Mouse (Mus musculus) megakaryocyte-erythroid progenitor cell, adult 5-6 weeks (primary cell): ENCODE data around the gene Atxn1. TPM values are rescaled to one million over a fixed set of nuclear protein-coding genes. Genes with fewer than 3 reads are reported as not detected.
A peak's percentile ranks its signal among the peaks of the same experiment; 100 is the strongest.

Experiments
- ATAC-seq: replicated peaks from 2 replicates; pipeline ENCODE4 v1.8.0; 2016; ENCODE audit warnings: mild to moderate bottlenecking, inconsistent platforms; ENCODE audit not compliant: severe bottlenecking, poor library complexity, low FRiP score, low TSS enrichment
- total RNA-seq, 2 experiments: library from RNA; stranded (forward) in 1 of 2; stranded (reverse) in 1 of 2; fragments of 200-1000, 215-1000 nt in 1 of 2; fragments of >200 nt in 1 of 2; fragmentation: Nextera tagmentation in 1 of 2; gene quantifications; 2 replicates each; pipeline ENCODE4 v1.2.3; 2014 to 2017

Atxn1 gene
- total RNA-seq, 2 experiments from 2014 or later: 6.3 to 23.3 TPM

- ATAC-seq: no peak
Observed at GRCm38 (mm10) chr13:45874196-45874595, 90.6 kb downstream of the Atxn1 start.

GRCm38 (mm10) chr13:45872966-45873365, 91.8 kb downstream of the Atxn1 start:
- ATAC-seq: no peak

- ATAC-seq: peak; percentile 56
Observed at GRCm38 (mm10) chr13:45872041-45872746, 92.6 kb downstream of the Atxn1 start.

GRCm38 (mm10) chr13:45871554-45871953, 93.3 kb downstream of the Atxn1 start:
- ATAC-seq: no peak

- no peak for ATAC-seq
Observed at GRCm38 (mm10) chr13:45868886-45869285, 95.9 kb downstream of the Atxn1 start.

- ATAC-seq: peak; percentile 73
Observed at GRCm38 (mm10) chr13:45867273-45867672, 97.5 kb downstream of the Atxn1 start.

- peak; percentile 85 for ATAC-seq
Observed at GRCm38 (mm10) chr13:45866615-45867245, 98.1 kb downstream of the Atxn1 start.

GRCm38 (mm10) chr13:45865620-45866019, 99.2 kb downstream of the Atxn1 start:
- no peak for ATAC-seq

GRCm38 (mm10) chr13:45863779-45864178, 101.0 kb downstream of the Atxn1 start:
- no peak for ATAC-seq

GRCm38 (mm10) chr13:45861885-45862605, 102.8 kb downstream of the Atxn1 start:
- ATAC-seq: no peak

GRCm38 (mm10) chr13:45861098-45861580, 103.7 kb downstream of the Atxn1 start:
- ATAC-seq: no peak

- ATAC-seq: no peak
Observed at GRCm38 (mm10) chr13:45859081-45859709, 105.6 kb downstream of the Atxn1 start.

GRCm38 (mm10) chr13:45857416-45857815, 107.4 kb downstream of the Atxn1 start:
- no peak for ATAC-seq

- ATAC-seq: no peak
Observed at GRCm38 (mm10) chr13:45854531-45854930, 110.3 kb downstream of the Atxn1 start.

GRCm38 (mm10) chr13:45853691-45854090, 111.1 kb downstream of the Atxn1 start:
- no peak for ATAC-seq

- no peak for ATAC-seq
Observed at GRCm38 (mm10) chr13:45852288-45852687, 112.5 kb downstream of the Atxn1 start.

- no peak for ATAC-seq
Observed at GRCm38 (mm10) chr13:45851746-45852145, 113.1 kb downstream of the Atxn1 start.

GRCm38 (mm10) chr13:45851156-45851555, 113.7 kb downstream of the Atxn1 start:
- ATAC-seq: no peak

GRCm38 (mm10) chr13:45850181-45850974, 114.4 kb downstream of the Atxn1 start:
- ATAC-seq: 0 out of 2 replicates have a peak, but pooled peaks have one; percentile 15
